Mouse (Mus musculus): Measurements from ENCODE around the gene Eif5.

- TF ChIP-seq CTCF (IDR thresholded peaks at IDR 0.05 in 2 of 3, conservative IDR thresholded peaks at IDR 0.05 in 1 of 3; ENCODE audit: control insufficient read depth in 1 of 3, insufficient read depth in 1 of 3, low read depth in 2 of 3, low read length in 3 of 3, poor library complexity in 1 of 3, severe bottlenecking in 1 of 3) (no peak), EP300 (IDR thresholded peaks at IDR 0.05; ENCODE audit: low read depth in 1 of 2, low read length in 2 of 2) (peak; percentile 68 to 78), CHD2 (IDR thresholded peaks at IDR 0.05; ENCODE audit: low read length) (no peak)
Observed at GRCm38 (mm10) chr12:111516826-111517225, 21.0 kb upstream of the Eif5 start.
